Mouse (Mus musculus) liver, embryonic 14.5 days (tissue): ENCODE measurements around the gene Ccdc171.
A peak's percentile ranks its signal among the peaks of the same experiment; 100 is the strongest.

ENCODE experiments used
- CTCF ChIP-seq: IDR thresholded peaks from 2 replicates; pipeline ENCODE4 v1.5.1; 2016; ENCODE audit warnings: antibody characterized with exemption, low read depth, control low read depth
- EP300 ChIP-seq: IDR thresholded peaks from 2 replicates; pipeline ENCODE4 v1.6.1; 2016; ENCODE audit warnings: antibody characterized with exemption, low read depth

DNA sequence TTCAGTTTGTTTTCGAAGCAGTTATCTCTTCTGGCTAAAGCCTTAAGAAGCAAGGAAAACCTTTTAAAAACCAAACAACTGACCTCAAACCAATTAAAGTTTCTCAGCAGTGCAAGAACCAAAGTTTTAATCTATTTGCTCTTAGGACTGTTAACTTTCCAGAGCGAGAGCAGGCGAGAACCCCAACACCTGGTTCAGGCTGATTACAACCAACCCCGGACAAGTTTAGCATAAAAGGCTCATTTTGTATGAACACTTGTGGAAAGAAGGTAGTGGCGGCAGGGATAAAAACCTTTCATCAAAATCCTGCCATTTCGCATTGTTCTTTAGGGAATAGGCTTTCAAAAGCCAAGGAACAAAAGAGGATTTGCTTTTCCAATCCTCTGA is 896 bp upstream of the Ccdc171 start:
- TF ChIP-seq CTCF (no peak), EP300 (peak; percentile 46; the same call in 1 of the 2 replicates)
